Mouse (Mus musculus): Measurements from ENCODE around the gene Tnip2. TPM values are rescaled to one million over a fixed set of nuclear protein-coding genes. Genes with fewer than 3 reads are reported as not detected.

Gene Tnip2
- total RNA-seq (2014; fragmentation: Nextera tagmentation) (5.4 and 11.1 TPM in 2 replicates), total RNA-seq (2017) (17.1 and 19.6 TPM in 2 replicates), polyA plus RNA-seq (2012) (4.8 and 4.9 TPM in 2 replicates)

DNA sequence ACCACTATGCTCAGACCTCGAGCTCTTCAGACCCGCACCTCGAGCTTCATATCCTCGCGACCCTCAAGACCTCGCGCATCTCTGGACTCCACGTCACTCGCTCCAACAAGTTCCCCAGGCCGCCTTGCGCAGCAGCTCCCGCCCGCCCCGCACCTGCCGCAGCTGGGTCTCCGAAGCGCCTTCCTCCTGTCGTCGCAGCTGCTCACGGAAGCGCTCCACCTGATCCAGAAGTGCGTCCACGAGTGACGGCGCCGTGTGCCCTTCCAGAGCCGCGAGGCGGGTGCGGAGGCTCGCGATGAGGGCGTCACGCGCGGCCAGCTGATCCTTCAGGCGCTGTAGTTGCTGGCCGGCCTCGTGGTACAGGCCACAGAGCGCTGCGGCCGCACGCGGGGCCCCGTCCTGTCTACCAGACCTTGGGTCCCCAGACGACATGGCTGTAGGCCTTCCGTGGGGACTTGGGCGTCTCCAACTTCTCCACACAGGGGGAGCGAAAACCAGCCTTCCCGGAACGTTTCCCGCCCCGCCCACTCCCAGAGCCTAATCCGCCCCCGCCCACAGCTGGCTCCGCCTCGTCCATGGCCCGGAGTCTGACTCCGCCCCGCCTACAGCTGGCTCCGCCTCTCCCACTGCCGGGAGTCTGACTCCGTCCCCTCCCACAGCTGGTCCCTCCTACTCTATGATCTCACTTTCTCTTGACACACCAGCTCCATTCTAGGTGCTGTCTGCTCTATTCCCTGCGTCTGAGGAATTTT lies at the start of gene Tnip2:
TSS of gene Tnip2 (minus strand) at position 526 of the 752 bp plus-strand sequence.
- H3K27me3 ChIP-seq (ENCODE audit: insufficient read depth, low read length): no peaks in the 10 kb centered on the region
- no peak for TF ChIP-seq GATA2 (IDR thresholded peaks at IDR 0.05; ENCODE audit: borderline replicate concordance, low read depth, low read length)
- no peak for TF ChIP-seq TAL1 (conservative IDR thresholded peaks at IDR 0.05; ENCODE audit: low read depth, low read length)
- peaks cover 33% of the 10 kb centered on the region for H3K4me1 ChIP-seq (ENCODE audit: insufficient read depth, low read depth, low read length)
- H3K9me3 ChIP-seq (replicated peaks): no peaks in the 10 kb centered on the region
- peaks cover 3% of the 10 kb centered on the region for H3K36me3 ChIP-seq (replicated peaks)
- peak; percentile 97 for DNase-seq (ENCODE audit: low spot score)
- ATAC-seq (ENCODE audit: extremely low read depth, insufficient number of reproducible peaks, low FRiP score, poor library complexity, severe bottlenecking): peak; percentile 95
- H3K4me3 ChIP-seq (ENCODE audit: low read depth, low read length): peak within 1 kb of the TSS; percentile 91

- no peak for ATAC-seq (ENCODE audit: extremely low read depth, insufficient number of reproducible peaks, low FRiP score, poor library complexity, severe bottlenecking)
- DNase-seq (ENCODE audit: low spot score): no peak
- Histone ChIP-seq H3K27me3 (ENCODE audit: insufficient read depth, low read length) (peaks cover 24% of the 10 kb centered on the region), H3K4me3 (ENCODE audit: low read depth, low read length) (no peak overlapping the region), H3K9me3 (replicated peaks) (no peaks in the 10 kb centered on the region), H3K36me3 (replicated peaks) (peaks cover 39% of the 10 kb centered on the region), H3K4me1 (ENCODE audit: insufficient read depth, low read depth, low read length) (peaks cover 21% of the 10 kb centered on the region)
- TF ChIP-seq GATA1 (IDR thresholded peaks at IDR 0.05; ENCODE audit: borderline replicate concordance, low read length): no peak
Observed at GRCm38 (mm10) chr5:34551821-34552220, 38.0 kb upstream of the Tnip2 start.

GRCm38 (mm10) chr5:34550251-34550650 lies 36.5 kb upstream of the Tnip2 start:
- no peaks in the 10 kb centered on the region for H3K9me3 ChIP-seq (replicated peaks)
- no peak overlapping the region; the same call in 1 of the 2 replicates for H3K4me3 ChIP-seq (ENCODE audit: low read depth, low read length)
- no peak for DNase-seq (ENCODE audit: low spot score)
- H3K36me3 ChIP-seq (replicated peaks): peaks cover 23% of the 10 kb centered on the region
- no peak for TF ChIP-seq POLR2AphosphoS5 (IDR thresholded peaks at IDR 0.05; ENCODE audit: insufficient replicate concordance, low read depth, low read length)
- TF ChIP-seq GATA1 (IDR thresholded peaks at IDR 0.05; ENCODE audit: borderline replicate concordance, low read length): no peak
- no peak for TF ChIP-seq CTCF (IDR thresholded peaks at IDR 0.05; ENCODE audit: low read depth, low read length)
- TF ChIP-seq GATA2 (IDR thresholded peaks at IDR 0.05; ENCODE audit: borderline replicate concordance, low read depth, low read length): no peak
- TF ChIP-seq TAL1 (conservative IDR thresholded peaks at IDR 0.05; ENCODE audit: low read depth, low read length): no peak
- peaks cover 24% of the 10 kb centered on the region for H3K4me1 ChIP-seq (ENCODE audit: insufficient read depth, low read depth, low read length)
- ATAC-seq (ENCODE audit: extremely low read depth, insufficient number of reproducible peaks, low FRiP score, poor library complexity, severe bottlenecking): no peak
- H3K27me3 ChIP-seq (ENCODE audit: insufficient read depth, low read length): peaks cover 26% of the 10 kb centered on the region

DNA sequence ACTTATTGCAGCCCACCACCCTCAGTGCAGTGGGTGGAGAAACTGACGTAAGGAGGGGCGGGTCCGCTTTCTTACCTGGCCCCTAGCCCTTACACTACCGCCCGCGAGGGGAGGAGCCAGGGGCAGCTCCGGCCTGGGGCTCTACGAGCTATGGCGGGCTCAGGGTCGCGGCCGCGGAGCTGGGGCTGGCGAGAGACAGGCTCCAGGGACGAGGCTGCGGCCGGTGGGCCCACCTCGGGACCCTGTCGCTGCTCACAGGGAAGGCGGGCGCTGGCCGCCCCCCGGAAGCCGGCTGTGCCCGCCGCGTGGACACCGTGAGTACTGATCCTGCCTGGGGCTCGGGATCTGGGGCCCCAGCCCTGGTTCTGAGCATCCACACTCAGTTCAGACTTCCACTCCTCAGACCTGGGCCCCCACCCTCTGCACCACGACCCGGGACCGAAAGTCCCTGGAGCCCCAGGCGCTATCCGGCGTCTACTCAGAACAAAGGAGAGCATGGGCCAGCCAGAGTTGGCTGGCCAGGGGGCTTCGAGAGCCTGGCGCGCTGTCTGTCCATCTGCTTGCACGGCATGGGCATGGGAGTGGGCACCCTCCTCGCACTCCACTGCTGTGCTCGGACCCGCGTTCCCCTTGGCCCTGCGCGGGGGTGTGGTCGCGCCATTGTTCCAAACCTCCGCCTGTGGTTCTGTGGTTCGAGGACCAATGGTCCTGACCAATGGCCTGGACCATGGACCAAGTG lies 35.9 kb upstream of the Tnip2 start:
- DNase-seq (ENCODE audit: low spot score): peak; percentile 56
- H3K4me3 ChIP-seq (ENCODE audit: low read depth, low read length): peak overlapping the region; percentile 73
- no peak for TF ChIP-seq GATA2 (IDR thresholded peaks at IDR 0.05; ENCODE audit: borderline replicate concordance, low read depth, low read length)
- no peak for TF ChIP-seq POLR2AphosphoS5 (IDR thresholded peaks at IDR 0.05; ENCODE audit: insufficient replicate concordance, low read depth, low read length)
- no peak for TF ChIP-seq GATA1 (IDR thresholded peaks at IDR 0.05; ENCODE audit: borderline replicate concordance, low read length)
- TF ChIP-seq TAL1 (conservative IDR thresholded peaks at IDR 0.05; ENCODE audit: low read depth, low read length): no peak
- no peak for TF ChIP-seq CTCF (IDR thresholded peaks at IDR 0.05; ENCODE audit: low read depth, low read length)
- H3K4me1 ChIP-seq (ENCODE audit: insufficient read depth, low read depth, low read length): peaks cover 24% of the 10 kb centered on the region
- ATAC-seq (ENCODE audit: extremely low read depth, insufficient number of reproducible peaks, low FRiP score, poor library complexity, severe bottlenecking): no peak
- no peaks in the 10 kb centered on the region for H3K9me3 ChIP-seq (replicated peaks)
- H3K36me3 ChIP-seq (replicated peaks): peaks cover 23% of the 10 kb centered on the region
- H3K27me3 ChIP-seq (ENCODE audit: insufficient read depth, low read length): peaks cover 28% of the 10 kb centered on the region

GRCm38 (mm10) chr5:34549135-34549482 lies 35.3 kb upstream of the Tnip2 start:
- no peak for ATAC-seq (ENCODE audit: extremely low read depth, insufficient number of reproducible peaks, low FRiP score, poor library complexity, severe bottlenecking)
- DNase-seq (ENCODE audit: low spot score): no peak

DNA sequence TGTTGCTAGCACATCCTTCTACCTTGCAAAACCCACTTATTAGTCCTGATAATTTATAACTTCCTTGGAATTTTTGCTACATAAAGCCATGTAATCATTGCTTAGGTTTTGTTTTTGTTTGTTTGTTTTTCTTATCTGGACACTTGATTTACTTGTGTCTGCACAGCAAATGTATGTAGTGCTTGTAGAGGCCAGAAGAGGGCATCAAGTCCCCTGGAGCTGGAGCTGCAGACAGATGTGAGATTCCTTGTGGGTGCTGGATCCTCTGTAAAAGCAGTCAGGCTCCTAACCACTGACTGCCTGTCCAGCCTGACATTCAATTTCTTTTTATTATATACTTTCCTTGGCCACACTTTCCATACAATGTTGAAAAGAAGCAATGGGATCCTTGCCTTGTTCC lies 33.6 kb upstream of the Tnip2 start:
- H3K4me1 ChIP-seq (ENCODE audit: insufficient read depth, low read depth, low read length): peaks cover 45% of the 10 kb centered on the region
- TF ChIP-seq CTCF (IDR thresholded peaks at IDR 0.05; ENCODE audit: low read depth, low read length) (no peak), POLR2AphosphoS5 (IDR thresholded peaks at IDR 0.05; ENCODE audit: insufficient replicate concordance, low read depth, low read length) (no peak), TAL1 (conservative IDR thresholded peaks at IDR 0.05; ENCODE audit: low read depth, low read length) (no peak)
- ATAC-seq (ENCODE audit: extremely low read depth, insufficient number of reproducible peaks, low FRiP score, poor library complexity, severe bottlenecking) (no peak), DNase-seq (ENCODE audit: low spot score) (no peak)
- no peaks in the 10 kb centered on the region for H3K9me3 ChIP-seq (replicated peaks)
- no peak overlapping the region for H3K4me3 ChIP-seq (ENCODE audit: low read depth, low read length)
- peaks cover 15% of the 10 kb centered on the region for H3K36me3 ChIP-seq (replicated peaks)
- peaks cover 37% of the 10 kb centered on the region for H3K27me3 ChIP-seq (ENCODE audit: insufficient read depth, low read length)

More at GRCm38 (mm10) chr5:34549135-34549482, 35.3 kb upstream of the Tnip2 start:
- H3K27me3 ChIP-seq (ENCODE audit: insufficient read depth, low read length): peaks cover 28% of the 10 kb centered on the region
- peaks cover 23% of the 10 kb centered on the region for H3K36me3 ChIP-seq (replicated peaks)
- no peaks in the 10 kb centered on the region for H3K9me3 ChIP-seq (replicated peaks)
- TF ChIP-seq POLR2AphosphoS5 (IDR thresholded peaks at IDR 0.05; ENCODE audit: insufficient replicate concordance, low read depth, low read length) (no peak), TAL1 (conservative IDR thresholded peaks at IDR 0.05; ENCODE audit: low read depth, low read length) (no peak), GATA1 (IDR thresholded peaks at IDR 0.05; ENCODE audit: borderline replicate concordance, low read length) (no peak), CTCF (IDR thresholded peaks at IDR 0.05; ENCODE audit: low read depth, low read length) (no peak), GATA2 (IDR thresholded peaks at IDR 0.05; ENCODE audit: borderline replicate concordance, low read depth, low read length) (no peak)
- H3K4me1 ChIP-seq (ENCODE audit: insufficient read depth, low read depth, low read length): peaks cover 29% of the 10 kb centered on the region
- peak overlapping the region; percentile 73 for H3K4me3 ChIP-seq (ENCODE audit: low read depth, low read length)

Measured in G1E (cell line).